Mouse (Mus musculus): ENCODE results near the gene Tmprss11b.
"Not testable (repeated sequence)": the region's sequence is repeated elsewhere in the genome, so short reads cannot be mapped to it uniquely, and the experiment has no call there.

Gene Tmprss11b

GRCm38 (mm10) chr5:86676262-86676661, at the start of gene Tmprss11b:
Gene Tmprss11b (minus strand): TSS chr5:86676362.
- no peak for DNase-seq (ENCODE audit: low spot score in 2 of 2)

- DNase-seq (ENCODE audit: low spot score in 2 of 2): no peak
Observed at GRCm38 (mm10) chr5:86725021-86725420, 48.9 kb upstream of the Tmprss11b start.

GRCm38 (mm10) chr5:86722820-86723460, 46.8 kb upstream of the Tmprss11b start:
- DNase-seq (ENCODE audit: low spot score in 2 of 2): no peak

- no peak for DNase-seq (ENCODE audit: low spot score in 2 of 2)
Observed at GRCm38 (mm10) chr5:86714967-86715366, 38.8 kb upstream of the Tmprss11b start.

GRCm38 (mm10) chr5:86704923-86705322, 28.8 kb upstream of the Tmprss11b start:
- DNase-seq (ENCODE audit: low spot score in 2 of 2): no peak

- DNase-seq (ENCODE audit: low spot score in 2 of 2): no peak
Observed at GRCm38 (mm10) chr5:86684667-86685066, 8.5 kb upstream of the Tmprss11b start.

- not testable (repeated sequence) for DNase-seq (ENCODE audit: low spot score in 2 of 2)
Observed at GRCm38 (mm10) chr5:86649185-86649584, 27.0 kb downstream of the Tmprss11b start.

- no peak for DNase-seq (ENCODE audit: low spot score in 2 of 2)
Observed at GRCm38 (mm10) chr5:86640795-86641194, 35.4 kb downstream of the Tmprss11b start.

- no peak for DNase-seq (ENCODE audit: low spot score in 2 of 2)
Observed at GRCm38 (mm10) chr5:86632324-86632723, 43.8 kb downstream of the Tmprss11b start, which contains the start of gene Tmprss11f. Gene Tmprss11f (minus strand): TSS chr5:86632424.

- no peak for DNase-seq (ENCODE audit: low spot score in 2 of 2)
Observed at GRCm38 (mm10) chr5:86630700-86631099, 45.5 kb downstream of the Tmprss11b start.

- DNase-seq (ENCODE audit: low spot score in 2 of 2): no peak
Observed at GRCm38 (mm10) chr5:86621778-86622177, 54.4 kb downstream of the Tmprss11b start.
